Mouse (Mus musculus) adrenal gland, postnatal 25 days (tissue): ENCODE data around the gene Fgfr1op. TPM values are rescaled to one million over a fixed set of nuclear protein-coding genes. Genes with fewer than 3 reads are reported as not detected.
A peak's percentile ranks its signal among the peaks of the same experiment; 100 is the strongest.
"Not testable (repeated sequence)": the region's sequence is repeated elsewhere in the genome, so short reads cannot be mapped to it uniquely, and the experiment has no call there.

Source experiments
- DNase-seq: peaks from one replicate; pipeline ENCODE4 v3.0.0; 2021; ENCODE audit warnings: mixed read lengths
- long read RNA-seq: library from polyadenylated mRNA; stranded (forward); transcript quantifications from one replicate; pipeline ENCODE4 v2.0.0, GENCODE M21; 2021
- total RNA-seq: library from RNA; stranded (reverse); gene quantifications from 2 replicates; pipeline ENCODE4 v1.2.3, GENCODE M21; 2021

Fgfr1op gene
- 27.9 and 29.6 TPM in 2 replicates for total RNA-seq
- long read RNA-seq, transcript Fgfr1op-201 (12 exons, 3,077 nt), result major isoform, 37 of 52 reads
- long read RNA-seq, partial matches to known transcripts, result 4 of 52 reads
- long read RNA-seq, other reads (novel, unspliced or antisense), result 10 of 52 reads

DNA sequence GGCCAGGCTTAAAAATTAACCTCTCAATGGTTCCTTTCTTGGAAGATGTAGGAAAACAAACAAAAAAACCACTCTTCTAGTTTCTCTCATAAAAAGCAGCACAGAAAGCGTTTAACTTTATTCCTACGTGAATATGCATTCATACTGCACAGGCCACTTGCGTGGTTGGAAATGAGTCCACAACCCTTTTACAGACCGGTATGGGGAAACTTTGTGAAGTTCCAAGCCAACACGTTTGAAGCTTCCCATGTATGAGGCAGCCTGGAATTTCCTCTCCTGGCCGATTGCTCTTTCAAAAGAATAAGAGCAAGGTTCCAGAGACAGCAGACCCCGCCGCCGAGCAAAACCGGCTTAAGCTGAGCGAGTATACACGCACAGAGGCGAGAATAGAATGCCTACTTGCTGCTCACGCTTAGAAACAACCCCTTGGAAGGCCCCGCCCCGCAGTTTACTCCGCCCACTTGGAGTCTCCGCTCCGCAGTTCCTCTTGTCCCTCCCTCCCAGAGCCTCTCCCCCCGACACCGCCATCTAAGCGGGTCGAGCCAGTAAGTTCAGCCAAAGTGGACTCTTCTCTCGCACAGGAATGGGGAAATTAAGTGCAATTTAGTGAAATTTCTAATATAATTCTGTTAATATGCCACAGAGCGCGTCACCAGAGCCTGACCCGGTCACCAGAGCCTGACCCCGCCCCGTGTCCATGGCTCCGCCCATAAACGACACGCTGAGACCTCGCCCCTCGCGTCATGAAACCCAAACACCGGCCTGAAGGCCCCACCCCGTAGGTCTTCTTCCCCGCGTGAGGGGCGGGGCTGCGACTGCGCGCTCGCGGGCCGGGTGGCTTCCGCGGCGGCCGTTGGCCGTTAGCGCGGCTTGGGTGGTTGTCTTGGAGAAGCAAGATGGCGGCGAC lies at the start of gene Fgfr1op:
Gene Fgfr1op (plus strand): TSS at position 801 of the 907 bp plus-strand sequence.
- DNase-seq, result not testable (repeated sequence)

- DNase-seq, result not testable (repeated sequence)
Measured at GRCm38 (mm10) chr17:8116378-8116777, 48.9 kb upstream of the Fgfr1op start.

DNA sequence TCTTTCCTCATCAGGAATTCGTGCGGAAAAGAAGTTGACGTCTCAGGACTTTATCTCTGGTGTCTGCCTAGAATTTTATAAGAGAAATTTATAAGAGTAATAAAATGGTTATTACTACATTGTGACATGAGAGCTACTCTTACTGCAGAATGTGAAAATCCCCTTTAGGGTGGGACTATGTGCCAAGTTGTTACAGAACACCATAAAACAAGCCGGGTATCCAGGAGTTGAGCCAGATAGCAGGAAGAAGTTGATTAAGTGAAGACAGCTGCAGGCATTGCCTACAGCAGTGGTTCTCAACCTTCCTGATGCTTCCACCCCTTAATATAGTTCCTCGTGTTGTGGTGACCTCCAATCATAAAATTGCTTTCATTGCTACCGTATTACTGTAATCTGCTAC lies 48.4 kb upstream of the Fgfr1op start:
- DNase-seq, result not testable (repeated sequence)

- not testable (repeated sequence) for DNase-seq
Measured at GRCm38 (mm10) chr17:8122974-8123373, 42.3 kb upstream of the Fgfr1op start.

DNA sequence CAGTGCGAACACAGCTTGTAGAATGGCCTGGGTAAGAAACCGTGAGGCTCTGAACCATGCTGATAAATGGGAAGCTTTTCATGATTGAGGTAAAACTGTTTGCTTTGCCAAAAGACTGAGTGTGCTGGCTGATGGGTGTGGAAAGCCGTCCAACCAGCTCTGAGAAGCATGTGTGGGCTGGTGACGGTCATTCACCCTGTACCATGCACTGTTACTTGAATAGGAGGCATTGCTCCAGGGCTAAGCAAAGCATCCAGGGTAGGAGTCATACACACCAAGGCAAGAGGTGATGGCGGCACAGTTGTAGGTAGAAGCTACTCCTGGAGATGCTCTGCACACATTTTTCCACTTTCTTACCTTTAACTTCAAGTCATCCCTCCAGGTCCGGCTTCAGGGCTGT lies 40.7 kb upstream of the Fgfr1op start:
- not testable (repeated sequence) for DNase-seq

DNA sequence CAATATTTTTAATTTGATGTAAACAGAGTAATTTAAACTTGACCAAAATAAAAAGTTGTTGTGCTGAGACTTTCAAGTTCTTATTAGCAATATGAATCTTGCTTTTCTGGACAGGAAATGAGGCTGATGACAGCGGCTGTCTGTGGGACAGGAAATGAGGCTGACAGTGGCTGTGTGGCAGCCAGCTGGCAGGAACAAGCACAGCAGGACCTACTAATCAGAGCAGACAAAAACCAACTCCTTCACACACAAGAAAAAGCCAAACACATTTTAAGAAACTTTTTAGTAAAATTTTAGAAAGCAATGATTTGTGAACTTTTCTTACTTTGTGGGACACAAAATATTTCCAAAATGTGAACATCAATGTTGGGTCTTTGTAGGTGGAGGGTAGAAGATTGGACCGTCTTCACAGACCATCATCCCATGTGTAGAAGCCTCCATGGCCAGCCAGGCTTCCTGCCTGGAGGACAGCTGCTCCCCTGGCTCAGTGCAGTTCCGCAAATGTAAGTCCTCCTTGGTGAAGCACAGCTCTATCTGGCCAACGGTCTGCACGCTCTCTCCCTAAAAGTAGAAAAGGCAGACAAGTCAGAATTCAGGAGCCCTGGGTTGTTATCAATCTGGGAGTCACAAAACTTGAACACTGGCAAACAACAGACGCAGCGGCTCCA lies 36.8 kb upstream of the Fgfr1op start:
- DNase-seq, result not testable (repeated sequence)

- not testable (repeated sequence) for DNase-seq
Measured at GRCm38 (mm10) chr17:8129578-8129977, 35.7 kb upstream of the Fgfr1op start.

- DNase-seq, result not testable (repeated sequence)
Measured at GRCm38 (mm10) chr17:8130849-8131248, 34.5 kb upstream of the Fgfr1op start.

DNA sequence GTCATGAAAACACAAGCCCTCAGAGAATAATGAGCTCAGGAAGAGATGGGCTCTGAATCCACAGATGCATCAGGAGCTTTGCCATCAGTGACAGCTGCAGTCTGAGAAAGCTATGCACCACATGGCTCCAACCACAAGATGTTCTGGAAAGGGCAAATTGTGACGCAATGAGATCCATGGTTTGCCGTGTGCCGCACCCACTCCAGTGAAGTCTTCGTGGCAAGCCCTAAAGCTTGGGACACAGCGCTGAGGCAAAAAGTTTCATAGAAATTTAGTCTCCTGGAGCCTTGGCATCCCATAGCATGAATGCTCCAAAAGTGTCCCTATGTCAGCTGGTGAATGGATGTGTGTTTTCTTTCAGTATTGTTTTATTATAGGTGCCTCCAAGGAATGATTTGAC lies 27.2 kb upstream of the Fgfr1op start:
- not testable (repeated sequence) for DNase-seq

- not testable (repeated sequence) for DNase-seq
Measured at GRCm38 (mm10) chr17:8140210-8140609, 25.1 kb upstream of the Fgfr1op start.

DNA sequence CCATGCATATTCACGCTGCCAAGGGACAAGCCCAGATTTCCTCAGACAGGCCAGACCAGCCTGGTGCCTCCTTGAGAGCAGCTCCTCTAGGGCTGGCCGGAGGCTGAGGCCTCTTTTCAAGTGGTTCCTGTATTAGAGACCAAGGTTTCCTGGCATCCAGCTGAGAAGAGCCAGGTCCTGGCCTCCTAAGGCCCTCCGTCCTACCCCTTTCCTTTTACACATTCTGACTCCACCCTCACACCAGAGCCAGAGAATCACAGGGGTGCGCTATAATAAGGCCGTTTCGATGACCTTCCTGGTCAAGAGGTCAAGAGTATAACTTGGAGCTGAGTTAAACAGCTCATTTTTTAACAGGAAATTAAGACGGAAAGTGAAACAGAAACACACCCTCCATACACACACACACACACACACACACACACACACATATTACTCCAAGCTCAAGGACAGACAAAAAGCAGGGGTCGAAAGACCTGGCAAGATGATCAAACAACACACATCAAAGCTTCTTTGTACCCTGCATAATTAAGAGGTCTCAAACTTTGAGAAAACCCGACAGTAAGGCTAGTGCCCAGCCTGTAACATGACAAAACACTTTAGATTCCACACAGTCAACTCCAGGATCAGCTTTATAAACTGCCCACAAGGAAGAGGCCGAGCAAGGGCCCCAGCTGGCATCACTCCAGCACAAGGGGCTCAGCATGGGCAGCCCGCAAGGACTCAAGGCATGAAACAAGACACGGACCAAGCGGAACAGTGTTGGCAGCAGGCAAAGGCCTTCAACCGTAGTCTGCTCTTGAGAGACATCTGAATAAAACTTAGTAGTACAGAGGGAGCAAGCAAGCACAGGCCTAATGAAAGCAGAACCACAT lies 21.3 kb upstream of the Fgfr1op start:
- DNase-seq, result not testable (repeated sequence)

GRCm38 (mm10) chr17:8146931-8147330 lies 18.4 kb upstream of the Fgfr1op start:
- not testable (repeated sequence) for DNase-seq

DNA sequence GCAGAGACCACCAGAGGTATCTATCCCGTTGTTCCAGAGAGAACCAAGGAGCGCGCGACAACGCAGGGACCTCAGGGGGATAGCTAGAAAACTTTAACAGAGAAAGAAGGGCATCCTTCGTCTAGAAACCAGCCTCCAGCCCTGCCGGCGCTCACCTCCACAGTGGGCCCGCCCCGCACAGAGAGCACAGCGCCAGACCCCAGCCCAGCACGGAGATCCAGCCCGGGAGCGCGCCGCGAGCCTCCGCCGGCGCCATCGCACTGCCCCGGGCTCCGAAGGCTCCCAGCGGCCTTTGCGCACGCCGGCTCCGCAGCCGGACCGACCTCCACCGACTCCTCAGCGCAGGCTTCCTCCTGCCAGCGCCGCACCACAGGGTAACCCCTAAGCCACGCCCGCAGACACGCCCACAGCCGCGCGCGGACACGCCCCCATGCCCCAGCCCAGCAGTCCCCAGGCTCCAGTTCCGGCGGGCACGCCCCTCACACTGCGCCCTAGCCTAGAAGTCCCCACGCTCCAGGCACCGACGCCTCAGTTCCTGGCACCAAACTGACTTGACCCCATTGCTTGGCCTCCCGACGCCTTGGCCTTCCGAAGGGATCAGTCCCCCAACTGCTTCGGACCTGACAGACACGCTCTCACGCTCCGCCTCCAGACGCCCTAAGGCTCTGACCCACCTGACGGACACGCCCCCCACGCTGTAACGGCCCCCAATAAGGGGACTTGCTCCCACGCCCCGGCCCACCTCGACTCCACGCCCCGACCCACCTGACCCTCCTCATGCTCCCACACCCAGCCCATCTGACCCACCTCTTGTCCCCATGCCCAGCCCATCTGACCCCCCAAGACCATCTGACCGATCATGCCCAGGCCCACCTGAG lies 17.6 kb upstream of the Fgfr1op start, which contains the start of the genes Gm49673 and Rnaset2a:
Gene Gm49673 (minus strand): TSS at position 350 of the 878 bp plus-strand sequence.
Gene Rnaset2a (minus strand): TSS at position 659 of the 878 bp plus-strand sequence.
- peak; percentile 30 for DNase-seq

- DNase-seq, result not testable (repeated sequence)
Measured at GRCm38 (mm10) chr17:8155010-8155409, 10.3 kb upstream of the Fgfr1op start.

DNA sequence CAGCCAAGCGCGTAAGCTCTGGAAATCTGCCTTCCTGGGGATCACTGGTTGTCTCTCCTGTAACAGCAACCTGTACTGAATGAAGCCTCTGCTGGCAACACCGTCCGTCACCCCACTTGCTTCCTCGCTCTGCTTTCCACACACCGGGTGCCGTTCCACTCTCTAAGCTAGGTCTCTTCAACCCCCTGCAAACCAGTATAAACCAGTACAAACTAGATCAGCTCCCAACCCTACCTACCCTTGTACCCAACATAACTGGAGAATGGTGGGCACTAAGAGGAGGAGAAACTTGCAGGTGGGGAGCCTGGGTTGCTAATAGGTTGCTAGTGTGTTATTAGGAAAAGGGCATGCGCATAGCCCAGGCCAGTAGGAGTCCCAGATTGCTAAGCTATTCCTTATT lies 9.3 kb upstream of the Fgfr1op start:
- DNase-seq, result not testable (repeated sequence)

GRCm38 (mm10) chr17:8158627-8159026 lies 6.7 kb upstream of the Fgfr1op start:
- not testable (repeated sequence) for DNase-seq

DNA sequence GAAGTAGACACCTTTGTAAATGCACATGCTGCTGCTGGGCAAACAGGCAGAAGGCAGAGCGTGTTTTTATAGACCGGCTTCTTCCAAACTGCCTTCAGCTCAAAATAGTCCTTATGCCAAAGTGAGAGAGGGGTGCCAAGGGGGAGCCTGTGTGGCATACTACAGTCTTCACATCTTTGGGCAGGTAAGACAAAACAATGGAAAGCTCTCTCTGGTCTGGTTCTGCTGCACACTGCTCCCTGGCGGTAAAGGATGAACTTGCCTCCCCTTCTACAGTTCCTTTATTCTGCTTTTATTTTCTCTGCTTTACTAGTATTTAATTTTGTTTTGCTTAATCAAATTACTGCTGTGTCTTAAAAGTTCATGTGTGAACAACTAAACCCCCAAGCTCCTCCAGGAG lies 4.3 kb upstream of the Fgfr1op start:
- DNase-seq, result not testable (repeated sequence)

DNA sequence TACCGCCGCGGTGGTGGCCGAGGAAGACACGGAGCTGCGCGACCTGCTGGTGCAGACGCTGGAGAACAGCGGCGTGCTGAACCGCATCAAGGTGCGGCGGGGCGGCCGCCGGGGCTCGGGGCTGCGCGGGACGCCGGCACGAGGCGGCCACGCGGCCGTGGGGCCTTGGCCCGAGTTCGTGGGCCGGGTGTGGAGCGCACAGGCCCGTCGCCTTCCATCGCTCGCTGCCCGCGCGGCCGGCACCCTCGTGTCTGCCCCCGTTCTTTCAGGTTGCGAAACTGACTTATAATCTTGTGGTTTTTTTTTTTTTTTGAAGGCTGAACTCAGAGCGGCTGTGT lies 276 bp downstream of the Fgfr1op start:
- peak; percentile 18 for DNase-seq

DNA sequence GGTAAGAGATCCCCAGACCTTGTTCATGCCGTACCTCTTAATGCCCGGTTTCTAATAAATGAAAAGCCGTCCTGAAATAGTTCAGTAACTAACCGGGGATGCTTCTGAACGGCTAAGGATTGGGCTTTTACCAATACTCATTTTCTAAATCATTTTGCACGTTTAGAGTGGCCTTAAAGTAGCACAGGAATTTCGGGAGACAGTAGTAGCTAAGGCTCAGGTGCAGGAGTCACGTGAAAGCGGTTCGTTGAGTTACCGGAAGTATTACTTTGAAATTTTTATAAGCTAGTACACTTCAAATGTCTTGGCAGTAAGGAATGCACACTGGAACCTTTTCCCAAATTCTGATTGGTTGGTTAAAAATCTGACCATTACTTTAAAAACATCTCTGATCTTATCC lies 676 bp downstream of the Fgfr1op start:
- DNase-seq, result not testable (repeated sequence)

DNA sequence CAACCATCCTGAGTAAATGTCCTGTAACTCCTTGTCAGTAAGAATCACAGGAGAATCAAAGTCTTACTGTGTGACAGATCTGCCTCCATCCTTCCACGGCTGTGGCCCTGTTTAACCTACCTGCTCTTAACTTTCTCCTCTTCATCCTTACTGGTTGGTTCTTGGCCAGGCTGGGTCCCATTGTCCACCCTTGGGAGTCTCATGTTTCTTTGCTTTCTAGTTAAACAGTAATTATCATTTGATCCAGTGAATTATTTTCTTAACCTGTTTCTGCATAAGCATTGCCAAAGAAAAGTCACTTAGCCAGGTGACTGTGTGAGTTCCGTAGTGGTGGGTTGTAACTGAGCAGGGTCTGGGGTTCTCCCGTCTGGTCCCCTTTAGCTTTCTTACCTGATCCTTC lies 1.2 kb downstream of the Fgfr1op start:
- not testable (repeated sequence) for DNase-seq

DNA sequence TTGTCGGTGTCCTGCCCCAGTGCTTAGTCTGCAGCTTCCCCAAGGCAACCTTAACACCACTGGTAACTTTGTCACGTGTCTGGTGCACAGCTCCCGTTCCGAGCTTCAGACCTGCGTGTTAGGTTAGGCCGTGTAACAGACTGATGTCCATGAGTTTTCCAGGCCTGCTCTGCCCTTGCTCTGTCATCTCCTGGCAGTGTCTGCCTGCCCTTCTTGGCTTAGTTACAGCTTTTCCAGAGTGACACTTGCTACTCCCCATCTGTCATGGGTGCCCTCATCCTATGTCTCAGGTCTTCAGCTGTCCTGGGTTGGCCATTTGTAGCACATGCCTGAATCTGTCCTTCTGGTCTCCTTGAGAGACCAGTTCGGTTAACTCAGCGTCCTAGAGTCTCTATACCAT lies 2.1 kb downstream of the Fgfr1op start:
- DNase-seq, result peak; percentile 35
